Mouse (Mus musculus) frontal cortex, postnatal 10 days (tissue): ENCODE measurements around the gene Cat.

Experiments
- DNase-seq, 2 experiments: peaks; one replicate each; pipeline ENCODE4 v3.0.0; 2022; ENCODE audit warnings: low spot score in 2 of 2, mixed read lengths in 1 of 2

Gene Cat

GRCm38 (mm10) chr2:103436534-103436933 is 48.4 kb downstream of the Cat start:
- no peak for DNase-seq

GRCm38 (mm10) chr2:103435110-103435509 is 49.9 kb downstream of the Cat start:
- no peak for DNase-seq

GRCm38 (mm10) chr2:103432695-103433275 is 52.2 kb downstream of the Cat start:
- DNase-seq: no peak

GRCm38 (mm10) chr2:103430712-103431111 is 54.2 kb downstream of the Cat start:
- no peak for DNase-seq

GRCm38 (mm10) chr2:103428356-103428755 is 56.6 kb downstream of the Cat start:
- no peak for DNase-seq

GRCm38 (mm10) chr2:103425456-103426063 is 59.4 kb downstream of the Cat start:
- DNase-seq: no peak

- peak; percentile 23 to 63 for DNase-seq
Observed at GRCm38 (mm10) chr2:103424349-103425026, 60.5 kb downstream of the Cat start.

GRCm38 (mm10) chr2:103423884-103424283 is 61.1 kb downstream of the Cat start:
- DNase-seq: no peak

- DNase-seq: no peak
Observed at GRCm38 (mm10) chr2:103420650-103421507, 64.1 kb downstream of the Cat start.

GRCm38 (mm10) chr2:103415774-103416173 is 69.2 kb downstream of the Cat start:
- DNase-seq: no peak

- DNase-seq: no peak
Observed at GRCm38 (mm10) chr2:103413381-103413780, 71.6 kb downstream of the Cat start.

GRCm38 (mm10) chr2:103411816-103412215 is 73.1 kb downstream of the Cat start:
- DNase-seq: no peak

GRCm38 (mm10) chr2:103411348-103411747 is 73.6 kb downstream of the Cat start, which contains the start of gene Elf5:
Gene Elf5 (plus strand): TSS chr2:103411688.
- no peak for DNase-seq

GRCm38 (mm10) chr2:103406239-103406638 is 78.7 kb downstream of the Cat start:
- DNase-seq: no peak
